Mouse (Mus musculus): ENCODE results near the gene Stx19. TPM values are rescaled to one million over a fixed set of nuclear protein-coding genes. Genes with fewer than 3 reads are reported as not detected.
A peak's percentile ranks its signal among the peaks of the same experiment; 100 is the strongest.

Gene Stx19
- total RNA-seq, 2 experiments from 2014 or later: not detected

DNA sequence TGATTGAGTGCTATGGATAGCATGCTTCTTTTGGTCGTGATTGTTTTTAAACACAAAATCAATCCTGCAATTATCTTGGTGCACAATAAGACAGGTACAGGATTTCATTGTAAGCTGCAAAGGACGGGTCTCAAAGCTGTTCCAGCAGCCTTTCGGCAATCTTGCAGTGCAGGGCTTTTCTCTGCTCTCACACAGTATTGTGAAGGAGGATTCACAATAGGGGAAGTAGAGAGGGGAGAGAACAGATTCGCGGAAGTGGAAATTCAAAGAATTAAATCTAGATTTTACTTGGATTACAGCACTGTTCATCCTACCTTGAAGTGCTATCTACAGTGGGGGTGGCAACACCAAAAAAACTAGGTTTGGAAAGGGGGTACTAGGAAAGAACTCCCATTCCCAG lies 686 bp upstream of the Stx19 start:
- TF ChIP-seq CTCF (IDR thresholded peaks at IDR 0.05): no peak
- no peak for DNase-seq
- intact Hi-C loops (cut with DNase I): no loop called here

DNA sequence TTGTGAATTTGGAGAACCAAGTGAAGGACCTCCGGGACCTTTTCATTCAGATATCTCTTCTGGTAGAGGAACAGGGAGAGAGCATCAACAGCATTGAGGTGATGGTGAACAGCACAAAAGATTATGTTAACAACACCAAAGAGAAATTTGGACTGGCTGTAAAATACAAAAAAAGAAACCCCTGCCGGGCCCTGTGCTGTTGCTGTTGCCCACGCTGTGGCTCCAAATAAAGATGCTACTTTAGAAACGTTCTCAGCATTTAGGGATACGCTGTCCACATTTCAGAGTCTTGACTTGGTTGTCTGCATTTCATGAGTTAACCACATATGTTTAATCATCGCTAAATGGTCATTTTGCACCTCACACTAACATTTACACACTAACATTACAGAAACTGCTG lies 8.0 kb downstream of the Stx19 start:
- Histone ChIP-seq H3K4me3 (no peak overlapping the region), H3K27ac (no peak overlapping the region)
- intact Hi-C loops (cut with DNase I): no loop called here
- no peak for TF ChIP-seq CTCF (IDR thresholded peaks at IDR 0.05)
- DNase-seq: no peak

More for the DNA sequence above, 686 bp upstream of the Stx19 start:
- H3K27ac ChIP-seq: no peak overlapping the region
- H3K4me3 ChIP-seq: no peak overlapping the region

- H3K27ac ChIP-seq: no peak overlapping the region
- DNase-seq: no peak
- intact Hi-C loops (cut with DNase I): loop anchor here (5.0 kb wide), 1 partner anchor 39 kb away; the partner anchor contains the start of gene Nsun3
Measured at GRCm38 (mm10) chr16:62826156-62827001, 11.9 kb downstream of the Stx19 start.

GRCm38 (mm10) chr16:62832027-62832426 lies 17.6 kb downstream of the Stx19 start:
- no peak for TF ChIP-seq CTCF (IDR thresholded peaks at IDR 0.05)
- no peak overlapping the region for H3K4me3 ChIP-seq
- no peak for DNase-seq
- no peak overlapping the region; the same call in 1 of the 2 replicates for H3K27ac ChIP-seq
- intact Hi-C loops (cut with DNase I): no loop called here

More at GRCm38 (mm10) chr16:62826156-62827001, 11.9 kb downstream of the Stx19 start:
- TF ChIP-seq CTCF (IDR thresholded peaks at IDR 0.05): peak; percentile 79
- H3K4me3 ChIP-seq: no peak overlapping the region

- peak; percentile 89 for TF ChIP-seq CTCF (IDR thresholded peaks at IDR 0.05)
- DNase-seq: peak; percentile 56
- intact Hi-C loops (cut with DNase I): no loop called here
- Histone ChIP-seq H3K4me3 (no peak overlapping the region), H3K27ac (no peak overlapping the region; the same call in 1 of the 2 replicates)
Measured at GRCm38 (mm10) chr16:62832481-62832880, 18.0 kb downstream of the Stx19 start.

DNA sequence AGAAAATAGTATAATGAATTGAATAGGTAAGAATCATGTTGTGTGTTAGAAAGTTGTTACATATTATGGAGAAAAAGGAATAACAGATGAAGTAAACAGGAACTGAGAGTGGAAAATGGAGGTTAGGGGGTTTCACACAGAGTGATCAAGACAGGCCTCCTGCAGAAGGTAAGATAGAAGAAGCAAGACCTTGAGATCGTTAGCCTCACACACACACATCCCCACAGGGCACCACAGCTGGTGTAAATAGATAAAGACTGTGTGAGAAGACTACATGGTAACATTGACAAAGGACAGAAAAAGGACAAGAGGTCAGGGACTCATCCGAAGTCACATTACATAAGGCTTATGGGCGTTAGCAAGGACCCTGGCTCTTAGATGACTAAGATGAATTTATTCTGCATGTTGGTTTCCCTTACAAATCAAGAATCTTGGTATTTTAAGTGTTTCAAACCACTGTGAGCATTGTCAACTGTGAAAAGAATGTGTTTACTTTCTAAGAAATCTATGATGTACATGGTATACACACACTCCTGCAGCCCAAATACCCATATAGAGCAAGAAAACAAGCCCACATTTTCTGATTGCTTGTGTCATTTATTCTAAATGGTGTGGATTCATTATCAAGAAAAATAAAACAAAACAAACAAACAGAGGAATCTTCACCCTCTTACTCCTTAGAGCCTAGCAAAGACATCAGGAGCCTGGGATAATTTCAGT lies 19.7 kb downstream of the Stx19 start:
- intact Hi-C loops (cut with DNase I): no loop called here
- TF ChIP-seq CTCF (IDR thresholded peaks at IDR 0.05): no peak
- H3K27ac ChIP-seq: no peak overlapping the region

DNA sequence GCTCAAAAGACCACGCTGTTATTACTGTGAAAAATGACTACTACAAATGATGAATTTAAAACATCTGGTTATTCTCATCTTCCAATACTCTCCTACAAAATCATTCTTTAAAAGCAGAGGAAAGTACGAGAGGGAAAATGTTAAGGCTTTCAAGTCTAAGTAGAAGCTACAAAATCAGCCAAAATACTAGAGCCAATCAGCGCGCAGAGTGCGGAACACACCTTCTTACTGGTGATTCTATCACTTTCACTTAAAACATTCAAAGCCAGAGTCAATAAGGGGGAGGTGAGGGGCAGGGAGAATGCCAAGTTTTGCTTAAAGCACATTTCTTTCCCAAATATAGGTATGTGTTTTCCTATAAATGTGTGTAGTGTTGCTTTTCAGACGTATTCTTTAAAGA lies 30.9 kb downstream of the Stx19 start:
- intact Hi-C loops (cut with DNase I): loop anchor here (5.0 kb wide), 1 partner anchor 58 kb away; the partner anchor contains the start of gene Nsun3
- Histone ChIP-seq H3K4me3 (peak overlapping the region; percentile 99), H3K27ac (no peak overlapping the region)
- no peak for DNase-seq
- TF ChIP-seq CTCF (IDR thresholded peaks at IDR 0.05): no peak

More for the DNA sequence above, 19.7 kb downstream of the Stx19 start:
- no peak overlapping the region for H3K4me3 ChIP-seq
- DNase-seq: no peak

DNA sequence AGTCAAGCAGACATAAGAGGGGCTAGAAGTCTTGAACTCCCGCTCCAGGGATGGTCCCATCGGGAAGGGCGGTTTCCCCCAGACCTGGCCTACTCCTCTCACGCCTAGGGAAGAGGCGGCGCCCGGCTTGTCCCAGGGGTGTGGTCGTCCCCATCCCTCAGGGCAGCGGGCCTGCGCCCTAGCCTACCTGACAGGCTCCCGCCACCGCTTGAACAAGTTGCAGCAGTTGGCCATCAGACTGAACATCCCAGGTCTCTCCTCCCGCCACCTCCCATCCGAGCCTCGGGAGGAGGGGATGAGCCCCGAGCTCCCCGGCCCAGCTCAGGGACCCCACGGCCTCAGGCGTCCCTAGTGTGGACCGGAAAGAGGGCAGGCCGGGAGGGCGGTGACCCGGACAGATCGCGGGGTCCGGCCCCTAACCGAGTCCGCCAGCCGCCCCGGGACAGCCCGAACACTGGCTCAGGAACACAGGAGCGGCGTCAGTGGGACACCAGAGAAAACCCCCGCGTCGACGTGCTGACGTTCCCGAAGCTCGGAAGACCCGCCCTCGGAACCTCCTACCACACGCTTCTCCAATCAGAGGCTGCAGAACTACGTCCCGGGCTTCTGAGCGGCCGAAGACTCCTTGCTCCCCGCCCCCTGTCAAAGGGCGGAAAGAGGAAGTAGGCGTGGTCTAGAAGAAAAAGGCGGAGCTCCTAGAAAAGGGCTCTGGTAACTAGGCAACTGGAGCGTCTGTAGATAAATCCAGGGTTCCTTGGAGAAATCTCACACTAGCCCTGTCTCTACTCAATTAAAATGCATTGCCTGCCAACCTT lies 32.2 kb downstream of the Stx19 start, which contains the start of gene Arl13b:
TSS of gene Arl13b (minus strand) at position 543 of the 815 bp plus-strand sequence.
- no peak for TF ChIP-seq CTCF (IDR thresholded peaks at IDR 0.05)
- peak within 1 kb of the TSS; percentile 99 for H3K4me3 ChIP-seq
- intact Hi-C loops (cut with DNase I): loop anchor here (5.0 kb wide), 1 partner anchor 59 kb away; the partner anchor contains the start of gene Nsun3
- DNase-seq: peak; percentile 94
- H3K27ac ChIP-seq: peak within 1 kb of the TSS; percentile 89

GRCm38 (mm10) chr16:62852464-62853252 lies 38.2 kb downstream of the Stx19 start:
- intact Hi-C loops (cut with DNase I): no loop called here
- DNase-seq: no peak
- Histone ChIP-seq H3K27ac (no peak overlapping the region), H3K4me3 (no peak overlapping the region)
- TF ChIP-seq CTCF (IDR thresholded peaks at IDR 0.05): no peak

DNA sequence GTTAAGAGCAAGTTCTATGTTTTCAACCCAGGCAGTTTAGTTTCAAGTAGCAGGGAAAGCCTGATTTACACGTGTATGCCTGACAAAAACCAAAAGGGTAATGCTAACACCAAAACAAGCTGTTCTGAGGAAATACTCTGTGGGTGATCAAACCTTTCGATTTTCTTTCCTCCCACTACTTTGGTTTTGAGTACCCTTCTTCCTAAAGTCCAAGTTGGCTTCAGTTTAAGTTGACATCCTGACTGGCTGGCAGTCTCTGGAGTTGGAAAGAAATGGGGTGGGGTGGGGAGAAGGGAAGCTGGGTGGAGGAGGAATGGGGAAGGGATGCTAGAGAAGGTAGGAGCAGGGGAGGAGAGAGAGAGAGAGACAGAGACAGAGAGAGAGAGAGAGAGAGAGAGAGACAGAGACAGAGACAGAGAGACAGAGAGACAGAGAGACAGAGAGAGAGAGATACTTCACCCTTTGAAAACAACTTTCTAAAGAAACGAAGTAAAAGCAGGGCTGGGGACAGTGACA lies 39.2 kb downstream of the Stx19 start:
- intact Hi-C loops (cut with DNase I): no loop called here
- no peak for TF ChIP-seq CTCF (IDR thresholded peaks at IDR 0.05)
- DNase-seq: no peak
- Histone ChIP-seq H3K4me3 (peak overlapping the region; percentile 91), H3K27ac (peak overlapping the region; percentile 92)

Data from gastrocnemius, adult 2 months (tissue).